Mouse (Mus musculus) ES-E14 (cell line): Measurements from ENCODE around the gene Klf3.

Experiments used
- CHD2 ChIP-seq: IDR thresholded peaks from 2 replicates; pipeline ENCODE4 v1.6.1; 2014; ENCODE audit warnings: mild to moderate bottlenecking, low read depth, low read length, inconsistent platforms
- MAFK ChIP-seq: IDR thresholded peaks from 2 replicates; pipeline ENCODE4 v1.6.1; 2014; ENCODE audit warnings: mild to moderate bottlenecking, low read depth, low read length, inconsistent platforms; ENCODE audit not compliant: insufficient read depth
- ZNF384 ChIP-seq: IDR thresholded peaks from 2 replicates; pipeline ENCODE4 v1.6.1; 2012; ENCODE audit warnings: low read depth, low read length, inconsistent platforms

DNA sequence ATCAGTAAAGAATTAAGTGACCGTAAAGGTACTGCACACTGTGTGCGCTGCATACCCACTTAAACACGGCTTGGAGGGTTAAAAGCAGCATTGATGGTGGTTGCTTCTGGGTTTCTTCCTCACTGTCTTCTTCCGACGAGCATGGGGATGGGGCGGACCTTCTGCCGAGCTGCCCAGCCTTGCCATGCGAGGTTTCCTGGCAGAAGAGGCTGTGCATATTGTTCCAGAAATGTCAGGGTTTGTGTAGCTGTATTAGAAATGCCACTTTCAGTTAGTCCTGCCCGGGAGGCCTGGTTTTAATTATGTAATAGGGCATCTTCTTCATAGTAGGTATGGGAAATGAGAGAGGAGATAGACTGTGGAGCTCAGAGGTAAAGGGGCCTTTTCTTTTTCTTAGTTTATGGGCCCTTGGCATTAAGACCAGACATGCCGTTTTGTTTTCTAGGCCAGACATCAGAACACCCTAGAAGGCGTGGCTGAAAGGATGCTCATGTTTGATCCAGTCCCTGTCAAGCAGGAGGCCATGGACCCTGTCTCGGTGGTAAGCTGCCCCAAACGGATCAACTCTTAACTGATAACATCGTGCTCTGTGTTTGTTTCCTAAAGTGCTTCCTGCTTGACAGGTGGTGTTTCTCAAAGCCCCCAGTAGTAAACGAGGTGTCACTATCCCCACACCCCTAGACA is 13.2 kb downstream of the Klf3 start:
- no peak for TF ChIP-seq CHD2
- no peak for TF ChIP-seq MAFK
- TF ChIP-seq ZNF384, result no peak
